Comparison of ENCODE assay signal across 13 mouse cellular contexts in genomic region chr4:122933857-122934256, GRCm38 (mm10). TPM values are rescaled to one million over a fixed set of nuclear protein-coding genes. Genes with fewer than 3 reads are reported as not detected.
DNase-seq lines count a peak whose midpoint lies in the region; ATAC-seq and TF ChIP-seq lines count a peak whose summit lies in the region.
"Had no signal": no experiment of that assay in that cellular context is flagged by ENCODE, and none has a peak within 500 bp of the region (broad histone marks: within the 10 kb centered on the region; RNA-seq: fewer than 3 reads in every experiment).

No protein-coding gene starts in this region.

- no peak overlapping the region for H3K4me2 ChIP-seq in lung, postnatal 0 days (replicated peaks; ENCODE audit: low read depth, low read length)
- H3K4me2 ChIP-seq: heart, embryonic 12.5 days; neural tube, embryonic 13.5 days had no signal

- H3K9ac ChIP-seq in lung, postnatal 0 days (replicated peaks; ENCODE audit: low read depth) = no peak overlapping the region
- H3K9ac ChIP-seq: heart, embryonic 12.5 days; liver, embryonic 14.5 days; neural tube, embryonic 13.5 days had no signal

- no peak overlapping the region for H3K4me3 ChIP-seq in lung, postnatal 0 days (ENCODE audit: low read depth, low read length)
- H3K4me3 ChIP-seq in layer of hippocampus, adult 2 months = no peak overlapping the region
- H3K4me3 ChIP-seq: heart, embryonic 12.5 days; neural tube, embryonic 13.5 days had no signal

- H3K4me1 ChIP-seq in lung, postnatal 0 days (ENCODE audit: insufficient read depth, low read depth, low read length) = no peaks in the 10 kb centered on the region
- H3K4me1 ChIP-seq: heart, embryonic 12.5 days; neural tube, embryonic 13.5 days had no signal

- H3K27me3 ChIP-seq in lung, postnatal 0 days (replicated peaks; ENCODE audit: insufficient read depth, low read length) = no peaks in the 10 kb centered on the region
- H3K27me3 ChIP-seq: heart, embryonic 12.5 days; neural tube, embryonic 13.5 days had no signal

- 43% methylated on average over 2 of the region's 3 CpGs for WGBS in lung, postnatal 0 days

- TF ChIP-seq CTCF in lung, postnatal 0 days (IDR thresholded peaks at IDR 0.05) = no peak
- TF ChIP-seq CTCF in layer of hippocampus, adult 2 months (conservative IDR thresholded peaks at IDR 0.05) = no peak

- ATAC-seq in lung, postnatal 0 days = no peak
- ATAC-seq in neutrophil, adult 5-6 weeks (ENCODE audit: extremely low read depth, insufficient number of reproducible peaks, low FRiP score, poor library complexity, severe bottlenecking) = peak; percentile 92

- peak; percentile 39 for DNase-seq in lung, postnatal 36 days
- no peak for DNase-seq in lung, postnatal 0 days (ENCODE audit: low spot score)
- peak; percentile 9 to 31 for DNase-seq in kidney, adult 8-10 months
- DNase-seq in thymus, postnatal 36 days = peak; percentile 73 to 86
- DNase-seq in layer of hippocampus, adult 2 months (ENCODE audit: low spot score in 2 of 2) = no peak
- no peak for DNase-seq in frontal cortex, postnatal 25 days (ENCODE audit: low spot score in 2 of 2)
- no peak for DNase-seq in cerebellum, postnatal 4 days (ENCODE audit: low spot score in 2 of 2)
- DNase-seq: right cerebral cortex, postnatal 25 days had no signal

- TF ChIP-seq EP300 in lung, postnatal 0 days (IDR thresholded peaks at IDR 0.05) = no peak

- no peaks in the 10 kb centered on the region for H3K36me3 ChIP-seq in lung, postnatal 0 days (ENCODE audit: insufficient read depth, low read length)
- H3K36me3 ChIP-seq: heart, embryonic 12.5 days; neural tube, embryonic 13.5 days had no signal

- H3K9me3 ChIP-seq in lung, postnatal 0 days (ENCODE audit: low read length) = no peaks in the 10 kb centered on the region
- H3K9me3 ChIP-seq: heart, embryonic 12.5 days; neural tube, embryonic 13.5 days had no signal

- no peak overlapping the region for H3K27ac ChIP-seq in lung, postnatal 0 days (ENCODE audit: low read length)
- no peak overlapping the region for H3K27ac ChIP-seq in layer of hippocampus, adult 2 months
- H3K27ac ChIP-seq: liver, embryonic 14.5 days; neural tube, embryonic 13.5 days had no signal

RNA-seq across cellular contexts. Expression of gene Mfsd2a, which starts 27.1 kb away (rescaled TPM):
- polyA plus RNA-seq in lung, postnatal 0 days (2015; fragmentation: Nextera tagmentation; extraction: Ambion mirVana) = 0.38 and 1.2 TPM in 2 replicates
- total RNA-seq in neutrophil, adult 5-6 weeks (2017) = 0.58 and 0.86 TPM in 2 replicates
- 10 to 100 TPM; 45.8 to 49.1 TPM for total RNA-seq in layer of hippocampus, adult 2 months (2021)
- total RNA-seq: common myeloid progenitor, adult 5-6 weeks had no signal

RNA-seq across cellular contexts. Expression of gene Cap1, which starts 48.0 kb away (rescaled TPM):
- polyA plus RNA-seq in lung, postnatal 0 days (2015; fragmentation: Nextera tagmentation; extraction: Ambion mirVana) = 66.8 and 66.9 TPM in 2 replicates
- 707 and 737 TPM in 2 replicates for total RNA-seq in neutrophil, adult 5-6 weeks (2017)
- total RNA-seq in layer of hippocampus, adult 2 months (2021) = 100 to 1,000 TPM; 296 to 316 TPM

Comparison
In these comparisons a context has a peak if more than half of its experiments do, and no peak if none do; other contexts are left out.
1. DNase-seq: peak in lung, postnatal 36 days (single experiment), kidney, adult 8-10 months (2 of 2) and thymus, postnatal 36 days (2 of 2); none in lung, postnatal 0 days (single experiment), layer of hippocampus, adult 2 months (0 of 2), frontal cortex, postnatal 25 days (0 of 2) and cerebellum, postnatal 4 days (0 of 2).
2. RNA of gene Mfsd2a, which starts 27.1 kb away (total RNA-seq): 45.8 to 49.1 TPM in layer of hippocampus, adult 2 months; 0.58 to 0.86 TPM in neutrophil, adult 5-6 weeks; every median in the first group is over 10 times any median in the second.